Mouse (Mus musculus): ENCODE data around the gene Slc25a11. TPM values are rescaled to one million over a fixed set of nuclear protein-coding genes. Genes with fewer than 3 reads are reported as not detected.
A peak's percentile ranks its signal among the peaks of the same experiment; 100 is the strongest.

Gene Slc25a11
- polyA plus RNA-seq, 1 experiment: 184 TPM

DNA sequence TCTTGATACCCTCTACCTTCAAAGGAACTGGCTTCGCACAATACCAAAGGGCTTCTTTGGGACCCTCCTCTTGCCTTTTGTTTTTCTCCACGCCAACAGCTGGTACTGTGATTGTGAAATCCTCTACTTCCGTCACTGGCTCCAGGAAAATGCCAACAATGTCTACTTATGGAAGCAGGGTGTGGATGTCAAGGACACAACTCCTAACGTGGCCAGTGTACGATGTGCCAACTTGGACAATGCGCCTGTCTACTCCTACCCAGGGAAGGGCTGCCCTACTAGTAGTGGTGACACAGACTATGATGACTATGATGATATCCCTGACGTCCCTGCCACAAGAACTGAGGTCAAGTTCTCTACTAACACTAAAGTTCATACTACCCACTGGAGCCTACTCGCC, 7.3 kb downstream of the Slc25a11 start:
- H3K27me3 ChIP-seq (ENCODE audit: control insufficient read depth, insufficient read depth, low read length): no peaks in the 10 kb centered on the region
- DNase-seq: no peak
- no peak overlapping the region for H3K27ac ChIP-seq (ENCODE audit: insufficient read depth, low read length)
- TF ChIP-seq CTCF (IDR thresholded peaks at IDR 0.05; ENCODE audit: borderline replicate concordance, insufficient read depth, low read depth, low read length) (no peak), POLR2A (IDR thresholded peaks at IDR 0.05; ENCODE audit: borderline replicate concordance, insufficient read depth, low read length) (no peak)
- WGBS: 81% methylated on average over 8 of the region's 8 CpGs
- no peak overlapping the region for H3K4me3 ChIP-seq (replicated peaks; ENCODE audit: insufficient read depth, low read depth, low read length)
- peaks cover under 1% of the 10 kb centered on the region; the same call in 1 of the 2 replicates for H3K4me1 ChIP-seq (ENCODE audit: control insufficient read depth, insufficient read depth, low read length)

DNA sequence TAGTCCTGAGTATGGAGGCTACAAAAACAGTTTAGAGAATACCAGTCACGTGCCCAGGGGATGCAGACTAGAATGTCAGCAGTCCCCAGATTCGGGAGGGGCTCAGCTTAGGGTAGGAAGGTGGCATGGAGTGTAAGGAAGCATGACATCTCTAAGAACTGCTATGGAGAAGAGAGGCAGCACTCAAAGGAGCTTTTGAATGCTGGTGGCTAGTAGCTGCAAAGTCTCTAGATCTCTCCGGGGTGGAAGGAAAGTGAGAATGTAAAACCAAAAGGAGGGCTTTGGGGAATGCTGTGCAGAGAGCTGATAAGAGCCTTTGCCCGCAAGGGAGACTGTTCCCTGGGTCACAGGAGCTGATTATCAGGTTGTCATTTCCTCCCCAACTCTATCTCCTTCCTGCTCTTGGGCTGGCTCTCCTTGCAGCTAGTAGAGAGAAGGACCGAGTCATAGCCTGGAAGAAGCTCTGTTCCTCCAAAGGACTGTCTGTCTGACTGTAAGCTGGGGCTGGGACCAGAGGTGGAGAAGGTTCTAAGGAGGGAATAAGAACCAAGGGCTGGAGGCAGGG, 8.5 kb downstream of the Slc25a11 start, which contains the start of gene Gp1ba:
Gp1ba (plus strand) TSS at position 409 of the 565 bp plus-strand sequence.
- H3K27me3 ChIP-seq (ENCODE audit: control insufficient read depth, insufficient read depth, low read length): no peaks in the 10 kb centered on the region
- no peak within 1 kb of the TSS for H3K4me3 ChIP-seq (replicated peaks; ENCODE audit: insufficient read depth, low read depth, low read length)
- no peaks in the 10 kb centered on the region for H3K4me1 ChIP-seq (ENCODE audit: control insufficient read depth, insufficient read depth, low read length)
- DNase-seq: no peak
- WGBS: 54% methylated on average over 5 of the region's 5 CpGs
- TF ChIP-seq CTCF (IDR thresholded peaks at IDR 0.05; ENCODE audit: borderline replicate concordance, insufficient read depth, low read depth, low read length) (no peak), POLR2A (IDR thresholded peaks at IDR 0.05; ENCODE audit: borderline replicate concordance, insufficient read depth, low read length) (no peak)
- no peak within 1 kb of the TSS for H3K27ac ChIP-seq (ENCODE audit: insufficient read depth, low read length)

DNA sequence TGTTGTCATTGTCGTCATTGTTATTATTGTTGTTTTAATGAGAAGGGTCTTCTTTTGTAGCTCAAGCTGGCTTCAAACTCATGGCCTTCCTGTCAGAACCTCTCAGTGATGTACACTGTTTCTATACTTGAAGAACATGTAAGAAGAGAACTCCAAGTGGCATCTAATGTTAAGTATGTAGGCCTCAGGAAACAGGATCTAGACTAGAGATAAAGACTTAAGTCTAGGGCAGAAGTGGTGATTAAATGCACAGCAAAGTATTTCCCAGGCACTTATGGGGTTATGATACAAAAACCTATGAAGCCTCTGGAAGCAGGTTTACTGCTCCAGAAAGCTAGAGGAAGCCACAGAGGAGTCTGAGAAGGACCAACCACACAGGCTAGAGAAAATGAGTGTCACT, 9.0 kb downstream of the Slc25a11 start:
- Histone ChIP-seq H3K4me3 (replicated peaks; ENCODE audit: insufficient read depth, low read depth, low read length) (no peak overlapping the region), H3K4me1 (ENCODE audit: control insufficient read depth, insufficient read depth, low read length) (no peaks in the 10 kb centered on the region), H3K27me3 (ENCODE audit: control insufficient read depth, insufficient read depth, low read length) (no peaks in the 10 kb centered on the region), H3K27ac (ENCODE audit: insufficient read depth, low read length) (no peak overlapping the region)
- no peak for TF ChIP-seq CTCF (IDR thresholded peaks at IDR 0.05; ENCODE audit: borderline replicate concordance, insufficient read depth, low read depth, low read length)
- TF ChIP-seq POLR2A (IDR thresholded peaks at IDR 0.05; ENCODE audit: borderline replicate concordance, insufficient read depth, low read length): no peak
- no peak for DNase-seq
- 79% methylated on average over 1 of the region's 1 CpGs for WGBS

DNA sequence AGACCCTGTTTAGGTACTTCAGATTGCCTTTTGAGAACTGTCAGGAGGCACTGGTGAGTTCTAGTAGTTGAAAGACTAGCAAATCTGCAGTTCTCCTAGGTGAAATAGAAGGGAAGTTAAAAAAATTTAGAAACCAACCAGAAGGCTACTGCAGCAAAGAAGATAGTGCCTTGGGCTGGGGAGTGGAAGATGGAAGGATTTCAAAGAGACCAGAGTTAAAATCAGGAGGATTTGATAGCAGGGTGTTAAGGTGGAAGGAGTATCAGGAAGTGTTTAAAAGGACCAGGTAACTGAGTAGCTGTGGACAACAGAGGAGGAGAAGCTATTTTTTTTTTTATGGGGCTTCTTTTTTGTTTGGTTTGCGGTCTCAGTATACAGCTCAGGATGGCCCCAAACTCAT, 9.5 kb downstream of the Slc25a11 start:
- Histone ChIP-seq H3K27me3 (ENCODE audit: control insufficient read depth, insufficient read depth, low read length) (no peaks in the 10 kb centered on the region), H3K27ac (ENCODE audit: insufficient read depth, low read length) (no peak overlapping the region)
- 94% methylated on average over 1 of the region's 1 CpGs for WGBS

DNA sequence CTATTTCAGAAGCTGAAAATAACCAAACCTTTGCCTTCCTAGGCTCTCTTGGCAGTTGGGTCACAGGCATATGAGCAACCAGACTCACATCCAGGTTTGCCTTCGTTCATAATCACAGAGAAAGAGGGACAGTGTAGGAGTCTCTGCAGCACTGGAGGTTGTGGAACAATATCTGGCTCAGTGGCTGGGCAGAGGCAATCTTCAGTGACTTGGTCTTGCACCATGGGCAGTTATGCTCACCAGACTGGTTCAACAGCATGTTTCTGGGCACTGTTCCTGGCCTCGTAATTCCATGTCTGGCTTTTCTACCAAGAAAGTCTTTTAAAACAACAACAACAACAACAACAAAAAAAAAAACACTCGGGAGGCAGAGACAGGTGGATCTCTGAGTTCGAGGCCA, 11.7 kb downstream of the Slc25a11 start:
- no peak for DNase-seq
- TF ChIP-seq CTCF (IDR thresholded peaks at IDR 0.05; ENCODE audit: borderline replicate concordance, insufficient read depth, low read depth, low read length) (no peak), POLR2A (IDR thresholded peaks at IDR 0.05; ENCODE audit: borderline replicate concordance, insufficient read depth, low read length) (no peak)
- Histone ChIP-seq H3K27ac (ENCODE audit: insufficient read depth, low read length) (no peak overlapping the region), H3K27me3 (ENCODE audit: control insufficient read depth, insufficient read depth, low read length) (no peaks in the 10 kb centered on the region), H3K4me1 (ENCODE audit: control insufficient read depth, insufficient read depth, low read length) (no peaks in the 10 kb centered on the region), H3K4me3 (replicated peaks; ENCODE audit: insufficient read depth, low read depth, low read length) (no peak overlapping the region)
- WGBS: 70% methylated on average over 4 of the region's 4 CpGs

More for the DNA sequence above, 9.5 kb downstream of the Slc25a11 start:
- no peak overlapping the region for H3K4me3 ChIP-seq (replicated peaks; ENCODE audit: insufficient read depth, low read depth, low read length)
- DNase-seq: no peak
- H3K4me1 ChIP-seq (ENCODE audit: control insufficient read depth, insufficient read depth, low read length): no peaks in the 10 kb centered on the region
- TF ChIP-seq CTCF (IDR thresholded peaks at IDR 0.05; ENCODE audit: borderline replicate concordance, insufficient read depth, low read depth, low read length) (no peak), POLR2A (IDR thresholded peaks at IDR 0.05; ENCODE audit: borderline replicate concordance, insufficient read depth, low read length) (no peak)

DNA sequence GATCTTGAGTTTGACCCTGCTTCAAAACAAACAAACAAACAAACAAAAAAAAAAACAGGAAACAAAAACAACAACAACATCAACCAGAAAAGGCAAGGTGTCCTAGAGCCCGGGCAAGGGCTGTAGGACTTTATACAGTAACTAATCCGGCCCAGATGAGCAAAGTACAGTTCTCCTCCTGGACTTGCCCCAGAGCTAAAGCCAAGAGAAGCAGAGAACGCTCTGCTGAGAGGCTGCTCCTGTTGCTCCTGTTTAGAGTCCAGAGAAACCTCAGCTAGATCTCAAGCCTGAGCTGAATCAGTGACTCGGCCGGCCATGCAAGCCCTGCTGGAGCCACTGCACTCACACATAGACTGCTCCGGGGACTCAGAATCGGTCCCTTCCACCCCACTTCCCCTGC, 17.1 kb downstream of the Slc25a11 start:
- DNase-seq: no peak
- H3K4me1 ChIP-seq (ENCODE audit: control insufficient read depth, insufficient read depth, low read length): no peaks in the 10 kb centered on the region
- WGBS: 69% methylated on average over 7 of the region's 7 CpGs
- no peaks in the 10 kb centered on the region for H3K27me3 ChIP-seq (ENCODE audit: control insufficient read depth, insufficient read depth, low read length)
- H3K4me3 ChIP-seq (replicated peaks; ENCODE audit: insufficient read depth, low read depth, low read length): no peak overlapping the region
- H3K27ac ChIP-seq (ENCODE audit: insufficient read depth, low read length): no peak overlapping the region
- TF ChIP-seq CTCF (IDR thresholded peaks at IDR 0.05; ENCODE audit: borderline replicate concordance, insufficient read depth, low read depth, low read length) (no peak), POLR2A (IDR thresholded peaks at IDR 0.05; ENCODE audit: borderline replicate concordance, insufficient read depth, low read length) (no peak)

DNA sequence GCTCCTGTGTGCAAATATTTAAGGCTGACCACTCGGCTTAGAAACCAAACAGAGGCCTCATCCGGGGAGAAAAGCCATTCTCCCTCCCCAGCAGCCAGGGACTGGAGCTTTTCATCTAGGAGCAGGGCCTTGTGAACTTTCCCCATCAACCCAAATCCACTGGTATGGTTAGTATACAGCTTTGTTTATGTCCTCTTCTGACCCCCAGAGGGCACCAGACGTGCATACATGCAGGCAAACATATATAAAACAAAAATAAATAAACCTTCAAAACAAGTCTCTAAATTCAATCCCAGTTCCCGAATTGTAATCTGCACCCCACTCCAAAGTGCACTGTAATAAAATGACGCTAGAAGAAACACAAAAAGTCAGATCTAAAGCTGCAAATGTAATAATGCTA, 17.7 kb downstream of the Slc25a11 start:
- 54% methylated on average over 5 of the region's 5 CpGs for WGBS
- peak; percentile 31; the same call in 1 of the 2 replicates for TF ChIP-seq CTCF (IDR thresholded peaks at IDR 0.05; ENCODE audit: borderline replicate concordance, insufficient read depth, low read depth, low read length)
- TF ChIP-seq POLR2A (IDR thresholded peaks at IDR 0.05; ENCODE audit: borderline replicate concordance, insufficient read depth, low read length): no peak
- H3K27ac ChIP-seq (ENCODE audit: insufficient read depth, low read length): no peak overlapping the region
- DNase-seq: no peak
- H3K27me3 ChIP-seq (ENCODE audit: control insufficient read depth, insufficient read depth, low read length): no peaks in the 10 kb centered on the region
- H3K4me3 ChIP-seq (replicated peaks; ENCODE audit: insufficient read depth, low read depth, low read length): no peak overlapping the region
- no peaks in the 10 kb centered on the region for H3K4me1 ChIP-seq (ENCODE audit: control insufficient read depth, insufficient read depth, low read length)

DNA sequence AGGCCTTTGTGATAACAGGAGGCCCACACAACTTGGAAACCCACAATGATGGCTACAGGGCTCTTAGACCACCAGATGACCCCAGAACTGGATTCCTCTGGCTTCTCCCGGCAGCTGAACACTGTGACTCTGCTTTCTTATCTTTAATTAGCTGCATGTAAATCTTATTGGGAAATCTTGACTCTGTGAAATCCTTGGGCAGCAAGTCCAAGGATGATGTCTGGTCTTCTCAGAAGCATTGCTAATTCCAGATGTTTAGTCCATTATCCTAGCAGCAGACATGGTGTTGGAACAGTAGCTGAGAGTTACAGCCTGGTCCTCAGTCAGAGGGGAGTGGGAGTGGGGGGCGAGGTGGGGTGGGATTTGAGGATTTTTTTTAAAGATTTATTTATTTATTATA, 18.8 kb downstream of the Slc25a11 start:
- no peak overlapping the region for H3K27ac ChIP-seq (ENCODE audit: insufficient read depth, low read length)
- H3K4me1 ChIP-seq (ENCODE audit: control insufficient read depth, insufficient read depth, low read length): no peaks in the 10 kb centered on the region
- no peak overlapping the region for H3K4me3 ChIP-seq (replicated peaks; ENCODE audit: insufficient read depth, low read depth, low read length)
- 68% methylated on average over 2 of the region's 2 CpGs for WGBS
- TF ChIP-seq POLR2A (IDR thresholded peaks at IDR 0.05; ENCODE audit: borderline replicate concordance, insufficient read depth, low read length): no peak
- no peak for TF ChIP-seq CTCF (IDR thresholded peaks at IDR 0.05; ENCODE audit: borderline replicate concordance, insufficient read depth, low read depth, low read length)
- H3K27me3 ChIP-seq (ENCODE audit: control insufficient read depth, insufficient read depth, low read length): no peaks in the 10 kb centered on the region
- DNase-seq: no peak
